Mouse (Mus musculus) ES-E14 (cell line): ENCODE data around the gene Cd3g.

Experiments
- CHD2 ChIP-seq: IDR thresholded peaks from 2 replicates; pipeline ENCODE4 v1.6.1; 2014; ENCODE audit warnings: mild to moderate bottlenecking, low read depth, low read length, inconsistent platforms
- HCFC1 ChIP-seq: IDR thresholded peaks from 2 replicates; pipeline ENCODE4 v1.6.1; 2012; ENCODE audit warnings: low read length, inconsistent platforms, borderline replicate concordance; ENCODE audit not compliant: insufficient read depth
- ZC3H11A ChIP-seq: IDR thresholded peaks from 2 replicates; pipeline ENCODE4 v1.6.1; 2012; ENCODE audit warnings: low read depth, mild to moderate bottlenecking, inconsistent platforms, low read length, borderline replicate concordance

- no peak for TF ChIP-seq ZC3H11A
- no peak for TF ChIP-seq CHD2
- no peak for TF ChIP-seq HCFC1
Measured at GRCm38 (mm10) chr9:44979806-44980205, 425 bp downstream of the Cd3g start.
